Mouse (Mus musculus) lung, postnatal 0 days (tissue): ENCODE data around the gene Anks1. TPM values are rescaled to one million over a fixed set of nuclear protein-coding genes. Genes with fewer than 3 reads are reported as not detected.
A peak's percentile ranks its signal among the peaks of the same experiment; 100 is the strongest.
"Not testable (repeated sequence)": the region's sequence is repeated elsewhere in the genome, so short reads cannot be mapped to it uniquely, and the experiment has no call there.

Experiments used
- ATAC-seq: fragments of 200-750 bp; cut with Nextera tagmentation; 2 replicates; pipeline ENCODE4 v1.8.0; 2017; ENCODE audit warnings: moderate library complexity
- DNase-seq: peaks from one replicate; pipeline ENCODE4 v3.0.0-alpha.2; 2016; ENCODE audit warnings: low spot score
- H3K27ac ChIP-seq: fragments of 300-500 bp; sonication (generic); 2 replicates; pipeline ENCODE4 v1.5.1; 2014; ENCODE audit warnings: antibody characterized with exemption, mild to moderate bottlenecking, low read length, mixed read lengths
- H3K27me3 ChIP-seq: fragments of 300-500 bp; sonication (generic); replicated peaks from 2 replicates; pipeline ENCODE4 v1.6.1; 2014; ENCODE audit warnings: low read length, mixed read lengths; ENCODE audit not compliant: insufficient read depth
- H3K36me3 ChIP-seq: fragments of 300-500 bp; sonication (generic); 2 replicates; pipeline ENCODE4 v1.6.1; 2014; ENCODE audit warnings: low read length, mixed read lengths; ENCODE audit not compliant: insufficient read depth
- H3K4me1 ChIP-seq: fragments of 300-500 bp; sonication (generic); 2 replicates; pipeline ENCODE4 v1.6.1; 2014; ENCODE audit warnings: antibody characterized with exemption, low read depth, low read length, mixed read lengths; ENCODE audit not compliant: insufficient read depth
- H3K4me2 ChIP-seq: fragments of 300-500 bp; sonication (generic); replicated peaks from 2 replicates; pipeline ENCODE4 v1.6.1; 2014; ENCODE audit warnings: low read depth, mild to moderate bottlenecking, low read length, moderate library complexity, mixed read lengths
- H3K4me3 ChIP-seq: fragments of 300-500 bp; sonication (generic); 2 replicates; pipeline ENCODE4 v1.5.1; 2014; ENCODE audit warnings: low read depth, low read length
- H3K9ac ChIP-seq: fragments of 300-500 bp; sonication (generic); replicated peaks from 2 replicates; pipeline ENCODE4 v1.6.1; 2014; ENCODE audit warnings: low read depth, mild to moderate bottlenecking
- H3K9me3 ChIP-seq: fragments of 300-500 bp; sonication (generic); 2 replicates; pipeline ENCODE4 v1.6.1; 2016; ENCODE audit warnings: low read length, mixed read lengths
- CTCF ChIP-seq: IDR thresholded peaks from 2 replicates; pipeline ENCODE4 v1.5.1; 2016; ENCODE audit warnings: antibody characterized with exemption, mild to moderate bottlenecking
- EP300 ChIP-seq: IDR thresholded peaks from 2 replicates; pipeline ENCODE4 v1.6.1; 2016; ENCODE audit warnings: antibody characterized with exemption, mild to moderate bottlenecking, control low read depth
- WGBS: fragments of 180-500 bp; shearing (Covaris S2); extraction: QIAGEN DNeasy Blood & Tissue Kit; methylation state at CpG from one replicate; pipeline ENCODE4 v1.1.7; 2014; 5-methylcytosine and 5-hydroxymethylcytosine counted together
- polyA plus RNA-seq: library from polyadenylated mRNA; unstranded; fragments of >200 nt; fragmentation: Nextera tagmentation; extraction: Ambion mirVana; gene quantifications from 2 replicates; pipeline ENCODE4 v1.2.1, GENCODE M21; 2015

The Anks1 gene
- polyA plus RNA-seq, 1 experiment from 2014 or later = 25.4 TPM

DNA sequence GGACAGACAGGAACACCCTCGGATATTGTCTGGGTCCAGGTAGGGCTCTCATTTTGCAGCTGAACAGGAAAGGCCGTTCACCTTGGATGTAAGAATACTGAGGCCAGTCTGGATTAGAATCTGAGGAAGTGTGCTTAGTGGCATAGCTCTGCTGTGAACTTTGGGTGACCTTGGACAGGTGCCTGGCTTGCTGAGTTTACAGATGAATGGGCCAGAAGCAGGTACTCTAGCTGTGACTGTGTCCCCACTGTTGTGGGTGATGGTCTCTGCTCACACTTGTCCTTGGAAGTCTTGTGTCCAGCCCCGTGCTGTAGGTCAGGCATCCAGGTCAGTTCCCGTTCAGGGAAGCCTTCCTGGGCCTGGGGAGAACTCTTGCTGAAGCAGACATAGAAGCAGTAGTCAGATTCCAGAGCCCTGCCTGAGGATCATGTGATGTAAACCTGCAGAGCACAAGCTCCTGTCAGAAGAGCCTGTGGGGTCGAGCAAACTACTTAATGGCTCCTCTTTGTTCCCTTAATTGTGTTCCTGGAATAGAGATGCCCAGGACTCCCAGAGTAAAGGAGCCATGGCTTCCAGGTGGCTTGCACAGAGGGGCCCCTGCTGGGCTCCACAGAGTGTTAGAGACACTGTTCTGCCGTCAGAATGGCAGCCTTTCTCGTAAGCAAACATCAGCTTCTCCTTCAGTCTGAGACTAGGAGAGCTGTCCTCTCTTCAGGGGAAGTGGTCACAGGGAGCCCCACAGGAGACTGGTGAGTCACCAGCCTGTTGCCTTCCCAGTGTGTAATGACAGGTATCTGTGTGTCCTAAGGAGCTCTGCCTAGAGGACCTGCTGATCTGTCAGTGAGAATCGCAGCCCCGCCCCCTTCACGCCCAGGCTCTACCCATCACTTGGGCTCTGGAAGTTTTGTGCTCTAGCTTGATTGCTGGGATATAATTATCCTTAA is 85.2 kb downstream of the Anks1 start:
- Histone ChIP-seq H3K4me3 (no peak overlapping the region), H3K9ac (no peak overlapping the region), H3K9me3 (no peaks in the 10 kb centered on the region), H3K27ac (peak overlapping the region; percentile 48; the same call in 1 of the 2 replicates), H3K27me3 (no peaks in the 10 kb centered on the region), H3K36me3 (peaks cover 25% of the 10 kb centered on the region; the same call in 1 of the 2 replicates), H3K4me1 (no peaks in the 10 kb centered on the region), H3K4me2 (no peak overlapping the region)
- WGBS = 49% methylated on average over 10 of the region's 10 CpGs
- peak; percentile 21 for DNase-seq
- peak; percentile 18 for ATAC-seq
- TF ChIP-seq EP300 (no peak), CTCF (no peak)

DNA sequence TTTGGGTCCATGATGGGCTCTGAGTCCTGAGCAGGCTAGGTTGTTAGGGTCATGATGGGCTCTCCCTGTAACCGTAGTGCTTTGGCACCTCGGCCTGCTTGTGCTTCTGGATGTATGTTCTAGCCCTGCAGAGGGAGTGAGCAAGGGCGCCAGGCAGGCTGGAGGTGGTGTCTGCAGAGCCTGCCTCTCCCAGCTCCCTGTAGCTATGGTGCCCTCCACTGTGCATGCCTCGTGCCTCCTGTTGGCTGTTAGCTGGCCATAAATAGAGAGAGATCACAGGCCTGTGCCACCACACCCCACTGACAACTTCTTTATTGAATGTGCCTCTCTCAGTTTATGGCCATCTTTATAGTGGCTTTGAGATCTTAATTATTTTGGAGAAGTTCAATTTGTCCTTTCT is 87.2 kb downstream of the Anks1 start:
- Histone ChIP-seq H3K9ac (no peak overlapping the region), H3K9me3 (no peaks in the 10 kb centered on the region), H3K4me1 (0 out of 2 replicates have a peak, but pooled peaks cover 2% of the 10 kb centered on the region), H3K4me2 (no peak overlapping the region), H3K27ac (no peak overlapping the region), H3K4me3 (no peak overlapping the region), H3K27me3 (no peaks in the 10 kb centered on the region), H3K36me3 (peaks cover 21% of the 10 kb centered on the region; the same call in 1 of the 2 replicates)
- 90% methylated on average over 4 of the region's 4 CpGs for WGBS
- no peak for DNase-seq
- TF ChIP-seq EP300 (no peak), CTCF (no peak)
- ATAC-seq = no peak

DNA sequence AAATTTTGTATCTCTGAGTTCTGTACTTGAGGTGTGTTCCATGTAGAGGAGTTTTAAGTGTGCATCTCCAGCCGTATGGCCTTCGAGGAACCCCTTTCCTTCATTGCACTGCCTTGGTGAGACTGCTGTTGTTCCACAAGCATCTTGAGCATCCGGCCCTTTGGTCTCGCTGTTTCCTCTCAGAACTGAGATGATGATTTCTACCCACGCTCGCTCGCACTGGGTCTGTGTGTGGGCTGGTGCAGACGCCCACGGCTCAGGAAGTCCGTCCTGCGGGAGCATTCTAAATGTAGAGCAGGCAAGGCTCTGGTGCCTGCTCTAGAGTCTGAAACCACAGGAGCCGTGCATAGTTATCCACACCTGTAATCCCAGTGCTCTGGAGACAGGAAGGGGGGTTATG is 88.1 kb downstream of the Anks1 start:
- Histone ChIP-seq H3K27ac (no peak overlapping the region), H3K4me3 (no peak overlapping the region), H3K4me1 (0 out of 2 replicates have a peak, but pooled peaks cover 2% of the 10 kb centered on the region), H3K27me3 (no peaks in the 10 kb centered on the region), H3K9ac (no peak overlapping the region), H3K4me2 (no peak overlapping the region), H3K36me3 (peaks cover 19% of the 10 kb centered on the region; the same call in 1 of the 2 replicates), H3K9me3 (no peaks in the 10 kb centered on the region)
- ATAC-seq (no peak), DNase-seq (no peak)
- TF ChIP-seq EP300 (no peak), CTCF (no peak)
- WGBS = 65% methylated on average over 12 of the region's 12 CpGs

DNA sequence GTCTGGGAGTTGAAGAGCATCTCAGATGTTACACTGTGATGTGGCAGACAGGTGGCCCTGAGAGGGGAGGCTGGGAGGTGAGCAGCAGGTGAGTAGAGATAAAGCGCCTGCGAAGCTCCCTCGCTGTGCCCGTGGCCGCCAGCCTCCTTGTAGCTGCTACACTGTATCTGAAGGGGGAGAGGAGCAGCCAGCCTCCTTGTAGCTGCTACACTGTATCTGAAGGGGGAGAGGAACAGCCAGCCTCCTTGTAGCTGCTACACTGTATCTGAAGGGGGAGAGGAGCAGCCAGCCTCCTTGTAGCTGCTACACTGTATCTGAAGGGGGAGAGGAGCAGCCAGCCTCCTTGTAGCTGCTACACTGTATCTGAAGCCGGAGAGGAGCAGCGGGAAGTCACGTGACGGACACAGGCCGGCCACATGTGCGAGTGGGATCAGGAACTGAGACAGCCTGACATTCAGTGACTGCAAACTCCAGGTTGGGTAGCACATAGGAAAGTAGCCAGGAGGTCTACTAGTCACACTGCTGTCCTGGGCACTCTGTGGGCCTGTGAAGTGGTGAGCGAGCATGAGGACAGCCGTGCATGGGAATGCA is 90.7 kb downstream of the Anks1 start:
- H3K27ac ChIP-seq, H3K27me3 ChIP-seq, H3K9ac ChIP-seq, H3K4me1 ChIP-seq, H3K4me3 ChIP-seq, H3K9me3 ChIP-seq, H3K36me3 ChIP-seq, DNase-seq, H3K4me2 ChIP-seq, ATAC-seq: not testable (repeated sequence)
- 73% methylated on average over 13 of the region's 13 CpGs for WGBS

- TF ChIP-seq CTCF (no peak), EP300 (no peak)
- Histone ChIP-seq H3K27me3 (no peaks in the 10 kb centered on the region), H3K27ac (no peak overlapping the region), H3K4me3 (no peak overlapping the region), H3K4me1 (0 out of 2 replicates have a peak, but pooled peaks cover 2% of the 10 kb centered on the region), H3K36me3 (peaks cover 9% of the 10 kb centered on the region; the same call in 1 of the 2 replicates), H3K4me2 (no peak overlapping the region), H3K9me3 (no peaks in the 10 kb centered on the region), H3K9ac (no peak overlapping the region)
- WGBS = 81% methylated on average over 4 of the region's 4 CpGs
- no peak for DNase-seq
- no peak for ATAC-seq
Observed at GRCm38 (mm10) chr17:28000389-28000788, 91.3 kb downstream of the Anks1 start.

GRCm38 (mm10) chr17:28000851-28001250 is 91.7 kb downstream of the Anks1 start:
- H3K27ac ChIP-seq = no peak overlapping the region

More at GRCm38 (mm10) chr17:28000851-28001250, 91.7 kb downstream of the Anks1 start:
- H3K4me2 ChIP-seq = no peak overlapping the region
- ATAC-seq = peak; percentile 75
- 74% methylated on average over 1 of the region's 1 CpGs for WGBS
- TF ChIP-seq EP300 = no peak; the same call in 1 of the 2 replicates
- TF ChIP-seq CTCF = no peak
- no peak overlapping the region for H3K4me3 ChIP-seq
- no peak for DNase-seq
- H3K9me3 ChIP-seq = no peaks in the 10 kb centered on the region
- H3K27me3 ChIP-seq = no peaks in the 10 kb centered on the region
- H3K9ac ChIP-seq = no peak overlapping the region
- peaks cover 6% of the 10 kb centered on the region; the same call in 1 of the 2 replicates for H3K36me3 ChIP-seq
- peaks cover 4% of the 10 kb centered on the region for H3K4me1 ChIP-seq
